Mouse (Mus musculus) heart, adult 11 months (tissue): Measurements from ENCODE around the gene Six5.

Experiments used
- DNase-seq: peaks from one replicate; pipeline ENCODE4 v3.0.0; 2022

The Six5 gene

DNA sequence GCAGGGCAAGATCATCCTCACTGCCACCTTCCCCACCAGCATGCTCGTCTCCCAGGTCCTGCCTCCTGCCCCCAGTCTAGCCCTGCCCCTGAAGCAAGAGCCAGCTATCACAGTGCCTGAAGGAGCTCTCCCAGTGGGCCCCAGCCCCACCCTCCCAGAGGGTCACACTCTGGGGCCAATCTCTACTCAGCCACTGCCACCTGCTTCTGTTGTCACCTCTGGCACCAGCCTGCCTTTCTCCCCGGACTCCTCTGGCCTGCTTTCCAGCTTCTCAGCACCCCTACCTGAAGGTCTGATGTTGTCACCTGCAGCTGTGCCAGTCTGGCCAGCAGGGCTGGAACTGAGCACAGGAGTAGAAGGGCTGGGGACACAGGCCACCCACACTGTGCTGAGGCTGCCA, 2.8 kb downstream of the Six5 start:
- DNase-seq: peak; percentile 95

DNA sequence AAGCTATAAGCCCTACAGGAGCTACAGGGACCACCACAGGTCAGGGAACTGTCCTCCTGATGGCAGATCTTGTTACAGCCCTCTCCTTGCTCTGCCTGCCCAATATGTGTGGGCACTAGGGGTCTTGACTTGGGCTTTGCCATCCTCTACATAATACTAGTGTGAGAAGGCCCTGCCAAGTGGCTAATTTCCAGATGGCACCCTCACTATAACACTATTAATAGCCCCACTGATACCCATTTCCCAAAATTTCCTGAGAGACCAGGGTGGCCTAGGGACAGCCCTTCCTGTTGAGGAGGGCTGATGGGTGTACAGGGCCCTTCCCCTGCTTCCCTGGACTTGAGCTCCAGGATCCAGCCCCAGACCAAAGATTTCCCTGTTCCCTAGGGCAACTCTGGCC, 3.5 kb downstream of the Six5 start:
- DNase-seq: peak; percentile 96

DNA sequence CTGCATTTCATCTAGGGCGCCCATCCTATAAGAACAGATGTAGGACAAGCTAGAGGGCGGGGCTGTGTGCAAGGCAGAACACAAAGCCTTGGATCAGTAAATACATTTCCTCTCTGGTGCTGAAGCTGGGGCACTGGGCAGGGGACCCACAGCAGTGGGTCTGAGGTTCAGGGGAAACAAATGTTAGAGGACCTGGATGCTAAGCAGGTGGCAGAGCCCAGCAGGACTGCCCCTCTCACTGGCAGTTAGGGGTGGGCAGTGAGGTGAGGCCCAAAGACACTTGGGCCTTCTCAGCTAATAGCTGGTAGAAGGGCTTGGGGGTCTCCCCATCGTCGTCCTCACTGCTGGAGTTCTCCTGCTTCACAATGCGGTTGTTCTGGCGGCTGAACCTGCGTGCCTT, 4.4 kb downstream of the Six5 start:
- peak; percentile 91 for DNase-seq

DNA sequence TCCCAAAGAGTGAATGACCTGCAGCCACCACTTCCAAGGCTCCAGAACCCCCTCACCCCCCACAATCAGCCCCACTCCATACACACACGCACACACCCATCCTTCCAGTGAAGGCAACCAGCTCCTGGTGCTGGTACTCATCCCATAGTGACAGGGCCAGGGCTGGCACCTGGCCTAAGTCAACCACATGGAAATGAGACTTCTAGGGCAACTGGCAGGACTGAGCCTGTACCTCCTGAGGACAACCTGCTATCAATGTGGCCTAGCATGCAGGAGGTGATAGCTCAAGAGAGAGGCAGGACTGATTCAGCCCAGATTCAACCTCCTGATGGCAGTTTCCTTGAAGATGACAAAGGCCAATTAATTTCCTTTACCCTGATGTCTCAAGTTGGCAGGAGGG, 5.9 kb downstream of the Six5 start:
- peak; percentile 92 for DNase-seq

DNA sequence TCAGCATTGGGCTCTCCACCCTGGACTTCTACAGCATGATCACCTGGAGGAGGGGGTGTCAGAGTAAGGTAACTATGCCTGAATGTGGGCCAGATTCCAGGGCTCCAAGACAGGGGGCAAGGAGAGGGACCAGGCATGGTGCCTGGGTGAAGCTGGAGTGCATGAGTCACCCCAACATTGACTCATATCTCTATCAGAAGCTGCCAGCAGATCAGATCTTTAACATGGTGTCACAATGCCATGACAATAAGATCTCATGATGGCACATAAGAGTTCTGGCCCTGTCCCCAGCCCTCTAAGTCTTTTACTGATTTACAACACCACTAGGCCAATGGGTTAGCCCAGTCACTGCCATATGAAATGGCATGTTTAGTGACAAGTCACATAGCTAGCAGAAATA, 9.3 kb downstream of the Six5 start:
- DNase-seq: no peak

DNA sequence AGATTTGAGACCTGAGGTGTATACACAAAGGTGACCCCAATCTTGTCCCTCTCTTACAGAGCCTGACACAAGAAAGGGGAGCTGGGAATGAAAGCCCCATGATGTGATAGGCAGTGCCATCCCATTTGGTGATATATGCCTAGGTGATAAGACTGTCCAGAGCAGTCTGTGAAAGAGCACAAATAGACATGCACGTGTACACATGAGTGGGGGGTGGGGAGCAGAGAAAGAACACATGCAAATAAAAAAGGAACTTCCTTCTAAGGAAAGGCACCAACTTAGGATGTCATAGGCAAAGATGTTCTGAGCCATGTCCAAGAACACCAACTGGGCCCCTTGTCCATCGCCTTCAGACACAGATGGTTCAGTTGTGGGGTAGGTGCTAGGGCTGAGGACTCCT, 10.1 kb downstream of the Six5 start:
- no peak for DNase-seq

DNA sequence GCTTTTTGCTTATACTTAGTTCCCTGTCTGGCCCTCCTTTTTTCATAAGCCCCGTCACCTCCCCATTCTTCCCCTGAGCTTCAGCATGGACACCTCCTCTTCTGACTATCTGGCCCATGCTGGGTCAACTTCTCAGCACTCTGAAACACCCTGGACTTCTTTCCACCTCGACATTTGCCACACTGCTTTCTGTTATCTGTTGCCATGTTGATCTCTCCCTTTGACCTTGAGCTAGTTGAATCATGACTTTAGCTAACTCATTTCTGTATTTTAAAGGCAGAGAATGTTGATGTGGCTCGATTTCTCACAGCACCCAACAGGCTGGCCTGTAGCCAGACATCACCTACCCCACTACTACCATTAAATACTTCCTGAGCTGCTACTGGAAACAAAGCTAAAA, 13.0 kb downstream of the Six5 start:
- DNase-seq: no peak

DNA sequence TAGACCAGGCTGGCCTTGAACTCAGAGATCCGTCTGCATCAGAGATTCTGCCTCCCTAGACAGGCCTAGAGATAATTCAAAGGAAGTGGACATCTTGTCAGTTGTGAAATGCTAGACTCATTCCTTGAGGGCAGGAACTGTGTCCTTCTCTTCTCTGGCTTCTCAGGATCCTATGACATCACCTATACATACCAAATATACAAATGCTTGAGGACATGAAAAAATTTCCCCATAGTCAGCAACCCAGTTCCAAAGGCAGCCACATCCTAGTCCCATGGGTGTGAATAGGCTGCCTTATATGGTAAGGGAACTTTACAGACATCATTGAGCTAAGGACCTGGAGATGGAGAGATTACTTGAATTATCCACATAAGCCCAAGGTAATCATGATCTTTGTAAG, 15.2 kb downstream of the Six5 start:
- no peak for DNase-seq

DNA sequence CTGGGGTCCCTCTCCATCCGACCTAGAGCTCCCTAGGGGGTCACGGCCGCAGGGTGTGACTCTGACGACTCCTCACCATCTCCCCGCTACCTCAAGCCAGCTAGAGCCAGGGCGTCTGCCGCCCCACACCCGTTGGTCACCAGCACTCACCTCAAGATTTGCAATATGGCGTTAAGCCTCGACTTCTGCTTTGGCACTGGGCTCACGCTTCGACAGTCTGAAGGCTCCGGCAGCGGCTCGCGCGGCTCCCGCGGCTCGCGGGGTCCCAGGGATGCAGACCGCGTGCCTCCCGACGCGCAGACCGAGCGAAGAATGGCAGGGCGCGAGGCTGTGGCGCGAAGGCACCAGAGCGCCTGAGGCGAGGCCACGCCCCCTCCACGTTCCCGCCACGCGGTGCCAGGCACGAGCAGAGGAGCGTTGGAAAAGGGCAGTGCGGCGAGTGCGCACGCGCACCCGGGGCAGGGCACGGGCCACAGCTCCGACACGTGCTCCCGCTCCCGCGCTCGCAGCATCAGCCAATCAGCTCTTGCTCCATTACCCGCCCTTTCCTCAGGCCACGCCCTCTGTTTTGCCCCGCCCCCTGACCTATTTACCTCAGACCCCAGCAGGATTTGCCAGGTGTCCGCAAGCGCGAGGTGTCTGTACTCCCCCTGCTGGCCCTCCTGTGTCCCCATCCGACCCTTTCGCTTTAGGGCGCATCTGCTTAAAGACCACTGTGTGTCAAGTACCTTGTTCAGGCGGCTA, 23.8 kb downstream of the Six5 start, which contains the start of gene Gm4969:
TSS of gene Gm4969 (minus strand) at position 341 of the 744 bp plus-strand sequence.
- peak; percentile 97 for DNase-seq

DNA sequence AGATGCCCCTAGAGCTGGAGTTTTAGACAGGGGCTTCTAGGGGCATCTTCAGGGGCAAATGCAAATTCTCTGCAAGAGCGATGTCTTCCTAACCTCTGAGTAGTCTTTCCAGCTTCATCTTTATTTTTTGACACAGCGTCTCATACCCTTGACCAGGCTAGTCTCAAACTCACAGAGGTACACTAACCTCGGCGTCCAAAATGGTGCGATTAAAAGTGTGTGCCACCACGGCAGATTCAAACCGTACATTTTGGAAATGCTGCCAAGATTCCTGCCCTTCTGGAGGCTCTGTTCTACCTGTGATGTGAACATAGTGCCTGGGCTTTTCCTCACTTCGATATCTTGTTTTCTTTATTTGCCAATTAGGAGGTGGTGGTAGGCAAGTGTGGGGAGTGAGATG, 24.7 kb downstream of the Six5 start:
- peak; percentile 93 for DNase-seq

DNA sequence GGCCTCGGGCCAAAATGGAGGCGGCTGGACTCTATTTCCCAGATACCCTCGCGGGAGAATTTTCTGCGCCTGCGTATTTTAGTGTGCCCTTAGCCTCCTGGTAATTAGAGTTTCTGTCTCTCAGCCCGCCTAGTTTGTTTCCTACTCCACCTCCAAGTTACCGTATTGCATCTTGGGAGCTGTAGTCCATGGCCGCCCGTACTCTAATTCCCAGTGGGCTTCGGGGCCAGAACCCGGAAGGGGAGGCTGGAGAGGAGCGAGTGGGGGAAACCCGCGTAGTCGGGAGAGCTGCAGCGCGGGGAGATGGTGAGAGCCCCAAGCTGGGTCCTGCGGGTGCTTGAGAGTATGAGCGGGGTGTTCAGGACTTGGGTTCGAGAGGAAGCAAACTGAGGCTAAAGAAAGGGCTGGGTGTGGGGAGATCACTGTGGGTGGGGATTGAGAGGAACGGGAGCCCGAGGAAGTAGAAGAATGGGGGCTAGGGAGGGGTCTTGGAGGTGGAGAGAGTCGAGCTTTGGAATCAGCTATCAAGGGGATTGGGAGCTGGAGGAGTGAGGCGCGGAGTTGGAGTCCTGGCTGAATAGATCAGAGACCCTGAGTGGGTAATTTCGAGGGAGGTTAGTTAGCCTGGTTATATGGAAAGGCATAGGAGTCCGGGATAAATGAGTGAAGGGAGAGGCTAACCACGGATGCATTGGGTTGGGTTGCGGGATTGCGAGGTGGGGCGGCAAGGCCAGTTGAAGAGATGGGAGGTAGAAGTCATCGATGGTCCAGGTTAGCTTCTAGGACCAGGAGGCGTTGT, 25.4 kb downstream of the Six5 start, which contains the start of gene Fbxo46:
TSS of gene Fbxo46 (plus strand) at position 229 of the 799 bp plus-strand sequence.
- DNase-seq: peak; percentile 100

DNA sequence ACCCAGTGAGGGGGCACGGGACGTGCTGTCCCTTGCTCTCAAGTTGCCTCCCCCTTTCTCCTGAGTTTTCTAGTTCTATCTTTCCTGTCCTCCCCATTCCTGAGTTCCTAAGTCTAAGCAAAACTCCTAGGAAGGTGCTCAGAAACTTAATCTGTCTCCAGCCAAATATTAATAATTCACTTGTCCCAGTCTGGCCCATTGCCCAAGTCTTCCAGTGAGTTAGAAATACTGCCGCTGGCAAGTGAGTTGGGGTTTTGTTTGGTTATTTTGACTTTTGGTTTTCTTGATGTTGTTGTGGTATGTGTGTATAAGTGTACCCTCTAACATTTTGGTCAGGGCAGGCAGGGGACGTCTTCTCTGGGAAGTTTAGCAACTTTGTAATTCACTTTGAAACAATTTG, 27.3 kb downstream of the Six5 start:
- no peak for DNase-seq

DNA sequence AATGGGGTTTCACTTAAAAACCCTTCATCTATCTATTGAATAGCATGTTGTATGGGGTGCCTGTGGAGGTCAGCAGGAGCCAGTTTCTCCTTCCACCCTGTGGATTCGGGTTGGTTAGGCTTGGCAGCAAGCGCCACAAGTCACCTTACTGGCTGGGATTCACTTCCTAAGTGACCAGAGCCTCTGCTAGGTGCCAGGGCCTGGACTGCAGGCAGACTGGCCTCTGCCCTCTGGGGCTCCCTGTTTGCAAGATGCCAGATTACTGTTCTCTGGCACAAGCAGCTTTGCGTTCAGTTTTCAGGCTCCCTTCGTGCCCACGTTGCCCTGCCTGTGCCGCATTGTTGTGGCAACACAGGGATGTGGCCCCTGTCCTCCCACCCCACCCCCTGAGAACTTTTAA, 30.3 kb downstream of the Six5 start:
- no peak for DNase-seq

DNA sequence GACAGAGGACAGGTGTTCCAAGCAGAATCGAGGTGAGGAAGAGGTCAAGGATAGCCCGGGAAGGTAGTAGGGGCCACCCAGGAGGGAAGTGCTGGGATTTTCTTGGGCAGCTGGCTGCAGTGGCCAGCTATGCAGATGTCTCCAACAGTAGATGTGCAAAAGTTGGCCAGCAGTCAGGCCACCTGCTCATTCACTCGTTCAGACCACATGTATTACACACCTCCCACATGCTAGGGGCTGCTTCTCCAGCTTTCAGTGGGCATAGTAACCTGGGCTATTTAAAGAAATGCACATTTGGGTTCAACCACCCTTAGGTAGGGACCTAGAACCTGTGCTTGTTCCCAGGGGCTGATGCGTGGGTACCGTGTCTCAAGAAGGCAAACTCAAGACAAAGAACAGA, 33.4 kb downstream of the Six5 start:
- no peak for DNase-seq

DNA sequence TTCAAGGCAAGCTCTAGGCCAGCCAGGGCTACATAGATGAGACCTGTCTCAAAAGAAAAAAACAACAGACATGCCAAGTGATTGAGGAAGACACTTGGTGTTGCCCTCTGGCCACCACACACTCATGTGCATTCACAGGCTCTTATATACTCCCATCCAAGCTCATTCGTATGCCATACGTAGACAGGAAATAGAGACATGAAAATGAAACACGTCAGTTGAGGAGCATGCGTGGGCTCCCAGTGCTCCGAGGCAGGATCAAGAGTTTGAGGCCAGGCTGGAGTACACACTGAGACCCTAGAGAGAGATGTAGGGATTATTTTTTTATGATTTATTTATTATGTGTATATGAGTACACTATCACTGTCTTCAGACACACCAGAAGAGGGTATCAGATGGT, 35.0 kb downstream of the Six5 start:
- no peak for DNase-seq

DNA sequence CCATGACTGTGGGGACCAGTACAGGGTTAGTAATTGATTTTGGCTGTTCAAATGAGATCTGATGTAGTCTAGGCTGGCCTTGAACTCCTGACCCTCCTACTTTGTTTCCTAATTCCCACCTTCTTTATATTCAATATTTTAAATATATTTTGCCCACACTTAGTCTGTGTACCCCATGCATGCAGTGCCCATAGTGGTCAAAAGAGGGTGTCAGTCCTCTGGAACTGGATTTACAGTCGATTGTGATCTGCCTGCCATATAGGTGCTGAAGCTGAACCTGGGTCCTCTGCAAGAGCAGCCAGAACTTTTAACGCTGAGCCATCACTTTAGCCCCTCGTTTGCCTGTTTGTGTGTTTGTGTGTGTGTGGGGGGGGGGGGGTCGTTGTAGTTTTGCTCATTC, 36.3 kb downstream of the Six5 start:
- no peak for DNase-seq

DNA sequence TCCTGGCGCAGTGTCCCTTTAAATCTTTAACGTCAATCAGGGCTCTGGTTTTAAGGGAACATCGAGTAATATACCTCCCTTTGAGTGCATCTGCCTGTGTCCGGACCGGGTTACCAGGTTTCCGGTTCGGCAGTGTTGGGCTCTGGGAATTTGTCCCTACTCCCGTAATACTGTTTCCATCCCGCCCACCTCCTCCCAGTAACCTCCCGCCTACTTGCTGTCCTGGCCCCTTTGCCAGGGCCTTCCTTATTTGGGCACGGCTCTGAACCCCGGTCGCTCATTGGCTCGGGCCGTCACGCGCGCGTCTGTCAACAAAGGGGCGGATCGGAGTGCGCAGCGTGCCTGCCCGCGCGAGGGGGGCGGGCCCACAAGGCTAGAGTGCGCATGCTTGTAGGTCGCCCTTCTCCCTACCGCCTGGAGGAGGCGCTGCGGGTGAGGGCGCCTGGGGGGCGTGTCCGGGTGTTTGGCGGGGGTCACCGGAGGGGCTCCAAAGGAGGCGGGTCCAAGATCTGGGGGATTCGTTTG, 37.0 kb downstream of the Six5 start:
- peak; percentile 100 for DNase-seq

DNA sequence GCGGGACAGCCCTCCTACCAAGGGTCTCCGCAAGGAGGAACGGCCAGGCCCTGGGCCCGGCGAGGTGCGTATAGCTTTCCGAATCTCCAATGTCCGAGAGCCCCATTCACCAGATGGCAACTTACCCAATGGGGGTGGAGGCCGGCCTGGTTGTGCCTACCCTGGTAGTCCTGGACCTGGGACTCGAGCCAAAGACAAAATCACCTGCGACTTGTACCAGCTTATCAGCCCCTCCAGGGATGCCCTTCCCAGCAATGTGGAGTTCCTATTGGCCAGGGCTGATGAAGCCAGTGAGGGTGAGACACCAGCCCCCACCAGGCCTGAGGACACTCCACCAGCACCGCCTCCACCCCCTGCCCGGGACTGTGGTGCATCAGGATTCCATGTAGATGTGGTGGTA, 41.8 kb downstream of the Six5 start:
- DNase-seq: peak; percentile 92

DNA sequence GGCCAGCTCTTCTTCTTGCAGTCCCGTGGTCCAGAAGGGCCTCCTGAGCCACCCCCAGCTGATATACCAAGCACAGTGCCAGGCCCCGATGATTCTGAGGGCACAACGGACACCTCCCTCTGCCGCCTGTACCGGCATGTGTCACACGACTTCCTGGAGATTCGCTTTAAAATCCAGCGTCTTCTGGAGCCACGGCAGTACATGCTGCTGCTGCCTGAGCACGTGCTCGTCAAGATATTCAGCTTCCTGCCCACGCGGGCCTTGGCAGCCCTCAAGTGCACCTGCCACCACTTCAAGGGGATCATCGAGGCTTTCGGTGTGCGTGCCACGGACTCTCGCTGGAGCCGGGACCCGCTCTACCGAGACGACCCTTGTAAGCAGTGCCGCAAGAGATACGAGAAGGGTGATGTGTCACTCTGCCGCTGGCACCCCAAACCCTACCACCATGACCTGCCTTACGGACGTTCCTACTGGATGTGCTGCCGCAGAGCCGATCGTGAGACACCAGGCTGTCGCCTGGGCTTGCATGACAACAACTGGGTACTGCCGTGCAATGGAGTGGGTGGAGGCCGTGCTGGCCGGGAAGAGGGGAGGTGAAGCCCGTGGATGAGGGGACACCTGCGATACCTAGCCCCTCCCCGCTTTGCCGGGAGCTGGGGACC, 42.4 kb downstream of the Six5 start:
- DNase-seq: peak; percentile 94

DNA sequence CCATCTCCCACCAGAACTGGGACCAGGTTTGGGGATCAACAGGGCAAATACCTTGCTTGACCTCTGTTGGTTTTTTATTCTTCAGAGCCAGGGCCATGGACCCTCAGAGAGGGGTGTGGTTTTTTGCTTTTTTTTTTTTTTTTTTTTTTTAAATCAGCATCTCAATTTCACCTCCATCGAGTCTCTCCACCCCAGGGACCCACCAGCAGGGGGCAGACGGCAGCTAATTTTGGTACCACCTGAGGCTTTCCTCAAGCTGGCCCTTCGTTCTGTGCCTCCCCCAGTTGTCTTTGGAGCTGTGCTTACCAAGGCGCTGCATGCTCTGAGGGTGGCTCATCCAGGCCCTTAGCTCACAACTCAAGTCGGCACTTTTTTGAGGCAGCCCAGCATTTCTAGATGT, 43.0 kb downstream of the Six5 start:
- DNase-seq: peak; percentile 90

DNA sequence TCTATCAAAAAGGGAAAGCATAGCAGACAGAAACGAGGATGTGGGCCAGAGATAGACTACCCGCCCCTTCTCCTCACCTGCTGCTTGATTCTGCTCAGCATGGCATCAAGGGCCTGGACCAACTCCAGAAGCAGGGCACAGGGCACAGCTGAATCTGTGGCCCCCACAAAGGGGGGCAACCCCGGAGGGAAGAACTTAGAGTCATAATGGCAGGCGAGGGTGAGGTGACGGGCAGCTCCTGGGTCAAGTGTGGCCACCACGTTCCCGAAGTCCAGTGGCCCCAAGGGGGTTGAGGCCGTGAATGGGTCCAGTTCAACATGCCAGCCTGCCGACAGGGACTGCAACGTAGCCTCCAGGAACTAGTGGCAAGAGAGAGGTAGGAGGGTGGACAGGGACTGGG, 52.4 kb downstream of the Six5 start:
- peak; percentile 91 for DNase-seq

DNA sequence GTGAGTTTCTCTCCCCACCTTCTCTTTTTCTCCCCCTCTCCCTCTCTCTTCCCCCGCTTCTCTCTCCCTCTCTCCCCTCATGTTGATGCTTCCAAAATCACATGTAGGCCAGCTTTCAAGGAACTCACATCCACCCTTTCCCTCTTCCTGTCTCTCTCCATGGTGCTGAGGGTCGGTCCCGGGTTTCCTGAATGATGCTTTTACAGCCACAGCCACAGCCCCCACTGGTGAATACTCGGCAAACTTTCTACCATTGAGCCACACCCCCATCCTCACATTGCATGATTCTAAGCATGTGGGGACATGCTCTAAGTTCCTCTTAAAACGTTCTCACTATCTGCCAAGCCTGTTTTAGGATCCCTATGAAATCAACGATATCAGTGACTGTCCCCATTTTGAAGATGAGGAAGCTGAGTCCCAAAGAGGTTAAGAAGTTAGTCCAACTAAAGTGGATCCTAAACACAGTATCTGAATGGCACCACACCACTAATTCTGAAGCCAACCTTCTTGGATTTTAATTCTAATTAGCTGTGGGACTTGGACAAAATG, 53.2 kb downstream of the Six5 start:
- DNase-seq: no peak
